Mouse (Mus musculus) gastrocnemius, adult 8-10 months (tissue): ENCODE results near the gene Sgsm2. TPM values are rescaled to one million over a fixed set of nuclear protein-coding genes. Genes with fewer than 3 reads are reported as not detected.

Experiments
- microRNA-seq: library from miRNA; unstranded; fragments of <30 nt; microRNA quantifications from one replicate; pipeline ENCODE4 v1.2.0, GENCODE M21; 2022
- total RNA-seq, 4 experiments: library from RNA; stranded (reverse); gene quantifications; 2 replicates each; pipeline ENCODE4 v1.2.4; 2022

The Sgsm2 gene
- total RNA-seq, 4 experiments from 2014 or later, result 1.3 to 2.0 (median 1.7) TPM

Small RNAs within 50 kb of the gene (microRNA-seq; reads per million reads assigned to microRNA genes)
- gene Mir6926, result not detected

Other genes with a start within 250 kb of the Sgsm2 start
- 10 to 100 TPM; 87.3 to 98.6 (median 92.7) TPM for gene Cluh, start 247.6 kb downstream of the Sgsm2 start, total RNA-seq
- gene Pafah1b1, start 172.4 kb downstream of the Sgsm2 start, total RNA-seq, result 100 to 1,000 TPM; 107 to 135 (median 112) TPM
- gene Mettl16, start 126.2 kb downstream of the Sgsm2 start, total RNA-seq, result 10 to 100 TPM; 10.7 to 16.3 (median 12.4) TPM
- gene Mnt, start 66.1 kb downstream of the Sgsm2 start, total RNA-seq, result 10 to 100 TPM in 1 of 4 experiments, 1 to 10 TPM in 3; 5.8 to 11.7 (median 7.8) TPM
- gene Tsr1, start 1.0 kb upstream of the Sgsm2 start, total RNA-seq, result 10 to 100 TPM; 26.3 to 39.2 (median 28.2) TPM
- 10 to 100 TPM; 10.3 to 13.0 (median 11.7) TPM for gene Smg6, start 28.8 kb upstream of the Sgsm2 start, total RNA-seq
- 10 to 100 TPM; 15.8 to 19.1 (median 17.0) TPM for gene Srr, start 28.9 kb upstream of the Sgsm2 start, total RNA-seq